Mouse (Mus musculus) hindbrain, embryonic 11.5 days (tissue): ENCODE results near the gene Fam241b. TPM values are rescaled to one million over a fixed set of nuclear protein-coding genes. Genes with fewer than 3 reads are reported as not detected.
"Not testable (repeated sequence)": the region's sequence is repeated elsewhere in the genome, so short reads cannot be mapped to it uniquely, and the experiment has no call there.

Source experiments
- ATAC-seq: fragments of 200-750 bp; cut with Nextera tagmentation; 2 replicates; pipeline ENCODE4 v1.8.0; 2017; ENCODE audit warnings: mild to moderate bottlenecking, moderate TSS enrichment, moderate library complexity; ENCODE audit not compliant: low FRiP score
- DNase-seq: peaks from one replicate; pipeline ENCODE4 v3.0.0-alpha.2; 2015; ENCODE audit warnings: low spot score
- H3K27ac ChIP-seq: fragments of 300-500 bp; sonication (generic); 2 replicates; pipeline ENCODE4 v1.5.1; 2014; ENCODE audit warnings: mild to moderate bottlenecking, low read depth, low read length
- H3K27me3 ChIP-seq: fragments of 300-500 bp; sonication (generic); 2 replicates; pipeline ENCODE4 v1.6.1; 2014; ENCODE audit warnings: mild to moderate bottlenecking, low read length, moderate library complexity, mixed read lengths; ENCODE audit not compliant: control insufficient read depth, insufficient read depth
- H3K36me3 ChIP-seq: fragments of 300-500 bp; sonication (generic); 2 replicates; pipeline ENCODE4 v1.6.1; 2014; ENCODE audit warnings: mild to moderate bottlenecking, low read length, moderate library complexity, mixed read lengths; ENCODE audit not compliant: control insufficient read depth, insufficient read depth
- H3K4me1 ChIP-seq: fragments of 300-500 bp; sonication (generic); replicated peaks from 2 replicates; pipeline ENCODE4 v1.6.1; 2014; ENCODE audit warnings: low read length, mixed read lengths; ENCODE audit not compliant: control insufficient read depth, insufficient read depth
- H3K4me2 ChIP-seq: fragments of 300-500 bp; sonication (generic); replicated peaks from 2 replicates; pipeline ENCODE4 v1.6.1; 2014; ENCODE audit warnings: mild to moderate bottlenecking, low read depth, low read length
- H3K4me3 ChIP-seq: fragments of 300-500 bp; sonication (generic); 2 replicates; pipeline ENCODE4 v1.5.1; 2014; ENCODE audit warnings: low read depth, low read length
- H3K9ac ChIP-seq: fragments of 300-500 bp; sonication (generic); 2 replicates; pipeline ENCODE4 v1.6.1; 2014; ENCODE audit warnings: low read depth, low read length
- H3K9me3 ChIP-seq: fragments of 300-500 bp; sonication (generic); 2 replicates; pipeline ENCODE4 v1.6.1; 2016; ENCODE audit warnings: low read length; ENCODE audit not compliant: control insufficient read depth
- WGBS: fragments of 180-500 bp; shearing (Covaris S2); extraction: QIAGEN DNeasy Blood & Tissue Kit; methylation state at CpG from one replicate; pipeline ENCODE4 v1.1.7; 2014; 5-methylcytosine and 5-hydroxymethylcytosine counted together
- polyA plus RNA-seq: library from polyadenylated mRNA; unstranded; fragments of >200 nt; fragmentation: Nextera tagmentation; extraction: Ambion mirVana; gene quantifications from 2 replicates; pipeline ENCODE4 v1.2.1, GENCODE M21; 2014

Gene Fam241b
- polyA plus RNA-seq, 1 experiment from 2014 or later, result 7.2 TPM

GRCm38 (mm10) chr10:62089486-62089885, 54.2 kb downstream of the Fam241b start:
- Histone ChIP-seq H3K27ac (no peak overlapping the region), H3K36me3 (no peaks in the 10 kb centered on the region), H3K9ac (no peak overlapping the region), H3K4me1 (no peaks in the 10 kb centered on the region), H3K4me2 (no peak overlapping the region), H3K9me3 (no peaks in the 10 kb centered on the region), H3K4me3 (no peak overlapping the region), H3K27me3 (no peaks in the 10 kb centered on the region)
- ATAC-seq (no peak), DNase-seq (no peak)

GRCm38 (mm10) chr10:62089071-62089470, 54.6 kb downstream of the Fam241b start:
- ATAC-seq, result no peak
- 63% methylated on average over 7 of the region's 7 CpGs for WGBS

DNA sequence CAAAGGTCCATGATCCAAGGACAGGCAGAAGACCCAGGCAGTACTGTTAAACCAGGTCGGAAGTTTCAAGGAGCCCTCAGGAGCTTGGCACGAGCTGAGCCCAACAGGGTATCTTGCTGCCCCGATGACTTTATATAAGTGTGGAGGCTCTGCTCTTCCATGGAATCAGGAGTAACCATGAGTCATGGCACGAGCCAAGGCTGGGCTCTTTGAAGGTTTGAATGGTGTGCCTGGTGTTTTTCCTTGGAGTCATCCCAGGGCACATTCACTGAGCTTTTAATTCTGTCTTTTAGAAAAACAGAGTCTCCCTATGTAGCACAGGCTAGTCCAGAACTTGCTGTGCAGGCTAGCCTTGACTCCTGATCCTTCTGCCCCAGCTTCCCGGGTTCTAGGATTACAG, 55.3 kb downstream of the Fam241b start:
- no peak overlapping the region for H3K27ac ChIP-seq
- no peak overlapping the region for H3K4me2 ChIP-seq
- no peak for ATAC-seq
- no peaks in the 10 kb centered on the region for H3K27me3 ChIP-seq
- H3K9me3 ChIP-seq, result no peaks in the 10 kb centered on the region
- H3K4me1 ChIP-seq, result no peaks in the 10 kb centered on the region
- H3K4me3 ChIP-seq, result no peak overlapping the region
- H3K9ac ChIP-seq, result no peak overlapping the region
- WGBS, result 80% methylated on average over 5 of the region's 5 CpGs
- DNase-seq, result no peak
- H3K36me3 ChIP-seq, result no peaks in the 10 kb centered on the region

More at GRCm38 (mm10) chr10:62089071-62089470, 54.6 kb downstream of the Fam241b start:
- no peaks in the 10 kb centered on the region for H3K9me3 ChIP-seq
- no peaks in the 10 kb centered on the region for H3K27me3 ChIP-seq
- no peak overlapping the region for H3K27ac ChIP-seq
- no peak overlapping the region for H3K9ac ChIP-seq
- no peak overlapping the region for H3K4me2 ChIP-seq
- no peaks in the 10 kb centered on the region for H3K36me3 ChIP-seq
- DNase-seq, result no peak
- H3K4me3 ChIP-seq, result no peak overlapping the region
- H3K4me1 ChIP-seq, result no peaks in the 10 kb centered on the region

- ATAC-seq (no peak), DNase-seq (no peak)
- Histone ChIP-seq H3K4me3 (no peak overlapping the region), H3K9ac (no peak overlapping the region), H3K4me2 (no peak overlapping the region), H3K36me3 (no peaks in the 10 kb centered on the region), H3K27ac (no peak overlapping the region), H3K27me3 (no peaks in the 10 kb centered on the region), H3K9me3 (no peaks in the 10 kb centered on the region), H3K4me1 (no peaks in the 10 kb centered on the region)
- WGBS, result 91% methylated on average over 5 of the region's 5 CpGs
These were observed 56.9 kb downstream of the Fam241b start for GRCm38 (mm10) chr10:62086826-62087225.

GRCm38 (mm10) chr10:62086044-62086443, 57.7 kb downstream of the Fam241b start:
- WGBS, result 70% methylated on average over 2 of the region's 2 CpGs
- H3K27ac ChIP-seq, result no peak overlapping the region
- DNase-seq (no peak), ATAC-seq (no peak)
- no peaks in the 10 kb centered on the region for H3K27me3 ChIP-seq
- H3K4me2 ChIP-seq, result no peak overlapping the region
- no peaks in the 10 kb centered on the region for H3K4me1 ChIP-seq
- H3K9me3 ChIP-seq, result no peaks in the 10 kb centered on the region
- no peak overlapping the region for H3K9ac ChIP-seq
- no peaks in the 10 kb centered on the region for H3K36me3 ChIP-seq
- no peak overlapping the region for H3K4me3 ChIP-seq

GRCm38 (mm10) chr10:62076248-62077134, 67.2 kb downstream of the Fam241b start:
- Histone ChIP-seq H3K4me3 (no peak overlapping the region), H3K27ac (no peak overlapping the region), H3K36me3 (no peaks in the 10 kb centered on the region), H3K4me2 (no peak overlapping the region), H3K27me3 (no peaks in the 10 kb centered on the region), H3K9me3 (no peaks in the 10 kb centered on the region), H3K4me1 (no peaks in the 10 kb centered on the region), H3K9ac (no peak overlapping the region)
- ATAC-seq, result no peak
- 75% methylated on average over 11 of the region's 11 CpGs for WGBS
- no peak for DNase-seq

DNA sequence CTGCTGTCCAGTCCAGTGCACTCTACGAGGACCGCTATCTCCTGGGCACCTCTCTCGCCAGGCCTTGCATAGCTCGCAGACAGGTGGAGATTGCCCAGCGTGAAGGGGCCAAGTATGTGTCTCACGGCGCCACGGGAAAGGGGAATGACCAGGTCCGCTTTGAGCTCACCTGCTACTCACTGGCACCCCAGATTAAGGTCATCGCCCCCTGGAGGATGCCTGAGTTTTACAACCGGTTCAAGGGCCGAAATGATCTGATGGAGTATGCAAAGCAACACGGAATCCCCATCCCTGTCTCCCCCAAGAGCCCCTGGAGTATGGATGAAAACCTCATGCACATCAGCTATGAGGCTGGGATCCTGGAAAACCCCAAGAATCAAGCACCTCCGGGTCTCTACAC, 72.4 kb downstream of the Fam241b start:
- DNase-seq, H3K4me1 ChIP-seq, H3K9ac ChIP-seq, H3K4me3 ChIP-seq, H3K27ac ChIP-seq, H3K4me2 ChIP-seq, ATAC-seq, H3K27me3 ChIP-seq, H3K36me3 ChIP-seq, H3K9me3 ChIP-seq: not testable (repeated sequence)
- WGBS, result 80% methylated on average over 12 of the region's 14 CpGs

GRCm38 (mm10) chr10:62070636-62071035, 73.1 kb downstream of the Fam241b start:
- Histone ChIP-seq H3K4me2 (no peak overlapping the region), H3K27me3 (no peaks in the 10 kb centered on the region), H3K4me3 (no peak overlapping the region), H3K9ac (no peak overlapping the region), H3K36me3 (no peaks in the 10 kb centered on the region), H3K4me1 (no peaks in the 10 kb centered on the region), H3K9me3 (no peaks in the 10 kb centered on the region), H3K27ac (no peak overlapping the region)
- ATAC-seq (no peak), DNase-seq (no peak)
- WGBS, result 88% methylated on average over 8 of the region's 8 CpGs

- Histone ChIP-seq H3K9ac (no peak overlapping the region), H3K4me3 (no peak overlapping the region), H3K36me3 (no peaks in the 10 kb centered on the region), H3K9me3 (no peaks in the 10 kb centered on the region), H3K27ac (no peak overlapping the region), H3K4me2 (no peak overlapping the region), H3K27me3 (no peaks in the 10 kb centered on the region), H3K4me1 (no peaks in the 10 kb centered on the region)
- 87% methylated on average over 3 of the region's 3 CpGs for WGBS
- DNase-seq (no peak), ATAC-seq (no peak)
These were observed 73.8 kb downstream of the Fam241b start for GRCm38 (mm10) chr10:62069946-62070345.
